ENCODE assay signal across 9 mouse cellular contexts in the genomic region with DNA sequence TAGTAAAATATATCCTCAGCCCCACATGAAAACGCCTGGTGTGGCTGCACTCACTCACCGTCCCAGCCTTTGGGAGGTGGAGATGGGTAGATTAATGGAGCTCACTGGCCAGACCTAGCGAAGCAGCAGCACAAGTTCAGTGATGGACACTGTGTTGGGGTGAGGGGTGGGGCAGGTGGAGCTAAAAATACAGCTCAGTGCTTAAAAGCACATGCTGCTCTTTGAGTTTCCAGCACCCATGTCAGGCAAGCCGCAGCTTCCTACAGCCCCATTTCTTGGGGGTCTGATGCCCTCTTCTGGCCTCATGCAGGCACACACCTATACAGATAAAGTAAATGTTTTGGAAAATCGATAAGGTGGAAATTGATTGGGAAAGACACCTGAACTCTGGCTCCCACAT.
A peak's percentile ranks its signal among the peaks of the same experiment; 100 is the strongest.
DNase-seq lines count a peak whose midpoint lies in the region; ATAC-seq and TF ChIP-seq lines count a peak whose summit lies in the region.
"Had no signal": no experiment of that assay in that cellular context is flagged by ENCODE, and none has a peak within 500 bp of the region (broad histone marks: within the 10 kb centered on the region; RNA-seq: fewer than 3 reads in every experiment).

No protein-coding gene starts in this region.

- no peaks in the 10 kb centered on the region for H3K9me3 ChIP-seq in kidney, embryonic 15.5 days (replicated peaks)
- no peaks in the 10 kb centered on the region for H3K9me3 ChIP-seq in midbrain, embryonic 11.5 days (ENCODE audit: control insufficient read depth, low read length)

- peak; percentile 59 for ATAC-seq in kidney, embryonic 15.5 days (replicated peaks; ENCODE audit: low FRiP score)
- ATAC-seq in midbrain, embryonic 11.5 days (ENCODE audit: low FRiP score), result peak; percentile 48

- H3K4me2 ChIP-seq in kidney, embryonic 15.5 days, result no peak overlapping the region
- H3K4me2 ChIP-seq in midbrain, embryonic 11.5 days, result no peak overlapping the region

- H3K4me1 ChIP-seq in heart, adult 2 months (ENCODE audit: control insufficient read depth, insufficient read depth, low read length), result peaks cover 4% of the 10 kb centered on the region; the same call in 1 of the 2 replicates
- H3K4me1 ChIP-seq in kidney, embryonic 15.5 days, result peaks cover 9% of the 10 kb centered on the region
- peaks cover 2% of the 10 kb centered on the region; the same call in 1 of the 2 replicates for H3K4me1 ChIP-seq in midbrain, embryonic 11.5 days (ENCODE audit: control insufficient read depth, insufficient read depth, low read length)

- no peak for TF ChIP-seq EP300 in heart, adult 2 months (IDR thresholded peaks at IDR 0.05; ENCODE audit: insufficient read depth, low read depth, low read length)

- peak; percentile 39 for DNase-seq in CD4-positive helper T cell, adult 2 months (ENCODE audit: low read depth, low spot score)
- DNase-seq in NIH3T3 (ENCODE audit: low read depth), result peak; percentile 38
- DNase-seq in heart, adult 2 months, result peak; percentile 30 to 41
- no peak for DNase-seq in midbrain, embryonic 11.5 days (ENCODE audit: low spot score, missing footprints)
- no peak for DNase-seq in ovary, postnatal 14 days (ENCODE audit: low spot score)
- no peak for DNase-seq in cerebellum, adult 9-10 months
- no peak for DNase-seq in cerebellum, adult 8-10 months

- 44% methylated on average over 5 of the region's 5 CpGs for WGBS in heart, adult 2 months
- WGBS in kidney, embryonic 15.5 days, result 37% methylated on average over 5 of the region's 5 CpGs
- WGBS in midbrain, embryonic 11.5 days, result 27% methylated on average over 5 of the region's 5 CpGs

- no peak overlapping the region for H3K4me3 ChIP-seq in heart, adult 2 months
- no peak overlapping the region for H3K4me3 ChIP-seq in kidney, embryonic 15.5 days (replicated peaks)
- no peak overlapping the region for H3K4me3 ChIP-seq in midbrain, embryonic 11.5 days (ENCODE audit: low read depth, low read length)
- H3K4me3 ChIP-seq: erythroblast, embryonic 14.5 days had no signal

- intact Hi-C loops in heart, adult 2 months (cut with DNase I), result loop anchor here (1.0 to 5.0 kb wide), 2 partner anchors 57 to 206 kb away; no protein-coding TSS in a partner anchor

- no peak for TF ChIP-seq POLR2A in heart, adult 2 months (IDR thresholded peaks at IDR 0.05; ENCODE audit: insufficient read depth, low read depth, low read length)

- H3K27ac ChIP-seq in heart, adult 2 months, result no peak overlapping the region; the same call in 1 of the 2 replicates
- peak overlapping the region; percentile 41; the same call in 1 of the 2 replicates for H3K27ac ChIP-seq in kidney, embryonic 15.5 days
- no peak overlapping the region for H3K27ac ChIP-seq in midbrain, embryonic 11.5 days (ENCODE audit: low read depth, low read length)

- peaks cover 6% of the 10 kb centered on the region for H3K36me3 ChIP-seq in heart, adult 2 months (ENCODE audit: control insufficient read depth, insufficient read depth, low read length)
- H3K36me3 ChIP-seq in kidney, embryonic 15.5 days, result peaks cover 20% of the 10 kb centered on the region
- H3K36me3 ChIP-seq in midbrain, embryonic 11.5 days (ENCODE audit: control insufficient read depth, insufficient read depth, low read length), result no peaks in the 10 kb centered on the region

- H3K79me2 ChIP-seq in heart, adult 2 months (replicated peaks; ENCODE audit: control insufficient read depth, insufficient read depth, low read length), result no peaks in the 10 kb centered on the region

- no peaks in the 10 kb centered on the region for H3K27me3 ChIP-seq in heart, adult 2 months (ENCODE audit: control insufficient read depth, insufficient read depth, low read length)
- no peaks in the 10 kb centered on the region for H3K27me3 ChIP-seq in kidney, embryonic 15.5 days
- H3K27me3 ChIP-seq in midbrain, embryonic 11.5 days (ENCODE audit: control insufficient read depth, insufficient read depth, low read length), result no peaks in the 10 kb centered on the region

- no peak overlapping the region for H3K9ac ChIP-seq in heart, adult 2 months (ENCODE audit: low read depth, low read length)
- no peak overlapping the region for H3K9ac ChIP-seq in kidney, embryonic 15.5 days
- H3K9ac ChIP-seq in midbrain, embryonic 11.5 days (ENCODE audit: low read length), result no peak overlapping the region

- peak; percentile 69 for TF ChIP-seq CTCF in heart, adult 2 months (IDR thresholded peaks at IDR 0.05)

Comparison
In these comparisons a context has a peak if more than half of its experiments do, and no peak if none do; other contexts are left out.
1. DNase-seq: peak in CD4-positive helper T cell, adult 2 months (single experiment), NIH3T3 (single experiment) and heart, adult 2 months (2 of 2); none in midbrain, embryonic 11.5 days (single experiment), ovary, postnatal 14 days (single experiment), cerebellum, adult 9-10 months (single experiment) and cerebellum, adult 8-10 months (single experiment).